Mouse (Mus musculus): ENCODE measurements around the gene Colgalt1.

Colgalt1 gene

GRCm38 (mm10) chr8:71610822-71611651 is at the start of gene Colgalt1:
TSS of gene Colgalt1 (plus strand) at chr8:71610998.
- peak; percentile 97 for DNase-seq (ENCODE audit: low read depth)

- peak; percentile 64 for DNase-seq (ENCODE audit: low read depth)
Observed at GRCm38 (mm10) chr8:71561401-71561800, 49.4 kb upstream of the Colgalt1 start.

DNA sequence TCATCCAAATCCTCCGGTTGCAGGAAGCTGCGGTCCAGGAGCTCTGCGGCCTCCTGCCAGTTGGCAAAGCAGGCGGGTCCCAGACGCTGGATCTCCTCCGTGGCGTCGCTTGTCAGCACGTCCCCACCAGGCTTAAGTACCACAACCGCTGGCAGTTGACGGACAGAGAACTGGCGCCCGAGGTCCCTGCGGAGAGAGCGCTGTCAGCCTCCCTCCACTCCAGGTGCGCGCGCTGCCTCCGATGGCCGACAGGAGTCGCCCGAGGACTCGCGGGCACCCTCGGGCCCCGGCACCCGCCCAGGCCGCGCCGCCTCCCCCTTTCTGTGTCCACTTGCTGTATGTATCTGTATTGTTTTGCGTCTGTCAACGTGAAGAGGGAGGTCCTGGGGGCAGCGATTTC is 48.0 kb upstream of the Colgalt1 start:
- no peak for DNase-seq (ENCODE audit: low read depth)

DNA sequence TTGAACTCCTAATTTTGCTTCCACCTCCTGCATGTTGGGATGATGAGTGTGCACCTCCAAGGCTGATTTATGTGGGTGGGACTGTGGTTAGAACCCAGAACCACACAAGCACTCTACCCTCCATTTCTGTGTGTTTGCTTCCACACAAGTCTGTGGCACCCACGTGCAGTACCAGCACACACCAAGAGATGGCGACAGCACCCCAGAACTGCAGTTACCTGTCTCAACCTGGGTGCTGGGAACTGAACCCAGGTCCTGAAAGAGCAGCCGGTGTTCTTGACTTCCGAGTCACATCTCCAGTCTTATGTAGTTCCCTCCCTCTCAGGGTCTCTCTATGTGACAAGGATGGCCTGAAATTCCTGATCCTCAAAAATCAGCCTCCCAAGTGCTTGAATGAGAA is 46.8 kb upstream of the Colgalt1 start:
- no peak for DNase-seq (ENCODE audit: low read depth)

DNA sequence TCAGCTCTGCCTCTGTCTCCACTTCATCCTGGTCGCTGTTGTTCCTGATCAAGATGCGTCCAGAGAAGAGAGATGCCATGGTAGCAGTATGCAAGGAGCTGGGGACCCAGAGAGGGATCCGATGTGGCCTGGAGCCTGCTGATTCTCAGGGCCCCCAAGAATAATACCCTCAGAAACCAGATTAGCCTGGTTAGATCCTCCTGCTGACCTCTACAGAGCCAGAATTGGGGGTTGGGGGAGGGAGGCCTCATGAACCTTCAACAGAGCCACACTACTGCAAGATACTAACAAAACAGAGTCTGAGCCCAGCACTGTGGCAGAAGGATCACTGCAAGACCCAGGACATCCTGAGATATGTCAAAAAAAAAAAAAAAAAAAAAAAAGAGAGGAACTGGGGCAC is 44.3 kb upstream of the Colgalt1 start, which contains the start of gene Nxnl1:
Nxnl1 (minus strand) TSS at position 101 of the 400 bp plus-strand sequence.
- DNase-seq (ENCODE audit: low read depth), result no peak

DNA sequence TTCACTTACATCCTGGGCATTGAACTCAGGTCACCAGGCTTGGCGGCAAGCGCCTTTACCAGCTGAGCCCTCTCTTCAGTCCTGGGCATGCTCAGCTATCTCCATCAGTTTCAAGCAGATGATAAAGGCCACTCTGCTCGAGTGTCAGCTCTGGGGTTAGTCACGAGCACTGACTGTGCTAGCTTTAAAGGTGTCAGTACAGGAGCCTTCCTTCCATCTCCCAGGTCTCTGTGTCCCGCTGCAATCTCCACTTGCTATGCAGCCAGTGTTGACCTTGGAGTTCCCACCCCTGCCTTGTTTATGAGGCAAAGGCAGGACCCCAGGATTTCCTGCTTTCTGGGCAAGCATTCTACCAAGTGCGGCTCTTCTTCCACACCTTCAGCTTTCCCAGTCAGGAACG is 43.2 kb upstream of the Colgalt1 start:
- DNase-seq (ENCODE audit: low read depth), result no peak

- DNase-seq (ENCODE audit: low read depth), result no peak
Observed at GRCm38 (mm10) chr8:71568387-71568937, 42.3 kb upstream of the Colgalt1 start, which contains the start of gene Slc27a1. TSS of gene Slc27a1 (plus strand) at chr8:71568882.

DNA sequence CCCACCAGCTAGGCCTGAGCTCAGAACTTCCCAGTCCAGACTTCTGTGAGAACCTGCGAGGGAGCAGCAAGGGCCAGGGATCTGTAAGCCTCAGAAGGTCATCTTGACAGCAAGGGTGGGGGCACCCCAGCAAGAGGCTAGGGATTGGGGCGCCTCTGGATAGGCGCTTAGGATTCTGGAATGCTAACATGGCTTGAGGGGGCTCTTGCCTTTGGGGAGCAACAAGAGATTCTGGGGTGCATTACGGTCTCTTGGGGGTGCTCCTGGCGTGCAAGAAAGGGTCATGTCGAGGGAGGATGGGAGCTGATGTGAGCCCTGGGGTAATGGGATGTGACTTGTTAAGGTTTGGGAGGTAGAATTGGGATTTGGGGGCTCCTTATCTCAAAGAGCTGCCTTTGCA is 41.9 kb upstream of the Colgalt1 start:
- DNase-seq (ENCODE audit: low read depth), result no peak

DNA sequence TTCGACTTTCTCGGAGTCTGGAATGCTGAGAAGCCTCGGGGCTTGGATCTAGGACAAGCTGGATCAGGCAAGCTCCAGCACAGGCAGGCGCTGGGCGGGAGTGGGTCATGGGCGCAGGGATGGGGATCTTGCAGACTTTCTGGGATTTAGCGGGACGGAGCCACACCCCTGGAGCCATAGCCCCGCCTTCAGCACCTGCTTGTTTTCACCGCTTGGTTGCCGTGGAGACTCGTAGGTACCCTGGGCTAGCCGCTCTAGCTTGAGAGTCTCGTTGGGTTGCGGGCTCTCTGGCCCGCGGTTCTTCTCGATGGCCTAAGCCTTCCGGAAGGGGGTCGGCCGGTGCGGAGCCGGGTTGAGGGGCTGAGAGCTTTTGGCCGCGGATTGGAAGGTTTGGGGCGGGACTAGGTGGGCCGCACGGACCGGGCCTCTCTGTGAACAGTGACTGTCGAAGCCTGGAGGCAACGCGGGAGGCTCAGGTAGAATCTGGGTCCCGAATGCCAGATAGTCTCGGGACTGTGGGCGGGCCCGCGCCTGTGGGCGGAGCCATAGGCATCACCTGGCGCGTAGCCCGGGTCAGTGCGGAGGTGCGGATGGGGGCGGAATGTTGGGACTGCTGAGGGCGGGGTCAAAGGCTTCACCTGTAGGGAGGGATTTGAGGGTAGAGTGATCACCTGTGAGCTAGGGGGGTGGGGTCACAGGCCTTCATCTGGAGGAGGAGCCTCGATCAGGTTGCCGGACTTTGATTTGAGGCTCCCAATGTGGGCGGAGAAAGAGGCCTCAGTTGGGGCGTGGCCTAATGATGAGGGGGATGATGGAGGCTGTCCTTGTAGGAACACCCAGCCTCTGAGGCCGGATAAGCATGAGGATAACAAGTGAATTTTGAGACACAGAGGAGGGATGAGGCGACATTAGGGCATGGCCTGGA is 41.2 kb upstream of the Colgalt1 start:
- DNase-seq (ENCODE audit: low read depth), result no peak

- peak; percentile 91 for DNase-seq (ENCODE audit: low read depth)
Observed at GRCm38 (mm10) chr8:71570291-71570954, 40.4 kb upstream of the Colgalt1 start.

DNA sequence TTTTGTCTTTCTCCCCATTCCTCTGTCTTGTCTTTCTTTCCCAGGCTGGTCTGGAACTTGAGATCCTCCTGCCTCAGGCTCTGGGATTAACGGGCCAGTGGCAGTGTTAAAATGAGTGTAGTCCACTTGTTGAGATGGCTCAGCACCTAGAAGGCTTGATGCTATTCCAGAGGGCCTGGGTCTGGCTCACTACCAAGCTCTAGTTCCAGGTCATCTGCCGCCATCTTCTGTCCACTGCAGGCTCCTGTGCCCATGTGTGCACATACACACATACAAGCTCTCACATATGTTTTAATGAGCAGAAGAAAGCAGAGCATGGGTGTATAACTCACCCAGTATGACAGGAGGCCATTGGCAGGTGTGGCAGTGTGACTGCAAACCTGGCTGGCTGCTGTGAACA is 38.7 kb upstream of the Colgalt1 start:
- no peak for DNase-seq (ENCODE audit: low read depth)

GRCm38 (mm10) chr8:71572847-71573633 is 37.8 kb upstream of the Colgalt1 start:
- DNase-seq (ENCODE audit: low read depth), result peak; percentile 70

- DNase-seq (ENCODE audit: low read depth), result no peak
Observed at GRCm38 (mm10) chr8:71574426-71574825, 36.4 kb upstream of the Colgalt1 start.

- no peak for DNase-seq (ENCODE audit: low read depth)
Observed at GRCm38 (mm10) chr8:71575020-71575419, 35.8 kb upstream of the Colgalt1 start.

DNA sequence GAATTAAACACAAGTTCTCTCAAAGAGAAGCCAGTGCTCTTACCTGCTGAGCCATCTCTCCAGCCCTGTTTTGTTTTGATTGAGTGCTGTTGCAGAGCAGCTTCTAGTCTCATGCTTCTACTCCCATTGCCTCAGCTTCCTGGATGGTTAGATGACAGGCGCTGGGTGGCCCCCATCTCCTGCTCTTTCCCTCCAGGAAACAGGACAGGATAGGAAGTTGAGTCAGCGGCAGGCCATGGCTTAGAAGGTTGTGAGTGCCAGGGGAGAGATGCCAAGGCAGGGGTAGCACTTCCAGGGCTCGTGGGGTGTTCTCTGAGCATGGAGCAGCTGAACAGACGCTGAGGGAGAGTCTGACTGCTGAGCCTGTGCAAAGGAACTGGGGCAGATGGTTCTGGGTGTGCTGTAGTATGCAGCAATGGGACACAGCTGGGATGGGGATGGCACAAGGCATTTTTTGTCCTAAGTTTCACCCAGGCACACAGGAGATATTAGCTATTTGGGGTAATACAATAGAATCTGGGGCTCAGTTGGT is 32.9 kb upstream of the Colgalt1 start:
- DNase-seq (ENCODE audit: low read depth), result no peak

DNA sequence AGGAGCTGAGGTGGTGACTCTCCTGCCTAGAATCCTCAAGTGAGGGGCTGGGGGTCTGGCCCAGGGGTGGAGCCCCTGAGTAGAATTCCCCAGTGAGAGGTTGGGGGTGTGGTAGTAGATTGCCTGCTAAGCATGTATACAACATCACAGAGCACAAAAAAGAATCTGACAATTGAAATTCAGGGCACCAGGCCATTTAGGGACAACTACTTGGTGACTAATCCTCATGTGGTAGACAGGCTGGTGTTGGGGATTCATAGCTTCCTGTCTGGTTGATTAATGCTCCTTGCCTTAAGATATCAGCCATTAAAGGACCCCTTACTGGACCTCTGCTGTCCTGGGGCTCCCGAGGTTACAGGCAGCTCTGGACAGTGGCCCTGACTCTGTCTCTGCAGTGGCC is 31.8 kb upstream of the Colgalt1 start:
- no peak for DNase-seq (ENCODE audit: low read depth)

DNA sequence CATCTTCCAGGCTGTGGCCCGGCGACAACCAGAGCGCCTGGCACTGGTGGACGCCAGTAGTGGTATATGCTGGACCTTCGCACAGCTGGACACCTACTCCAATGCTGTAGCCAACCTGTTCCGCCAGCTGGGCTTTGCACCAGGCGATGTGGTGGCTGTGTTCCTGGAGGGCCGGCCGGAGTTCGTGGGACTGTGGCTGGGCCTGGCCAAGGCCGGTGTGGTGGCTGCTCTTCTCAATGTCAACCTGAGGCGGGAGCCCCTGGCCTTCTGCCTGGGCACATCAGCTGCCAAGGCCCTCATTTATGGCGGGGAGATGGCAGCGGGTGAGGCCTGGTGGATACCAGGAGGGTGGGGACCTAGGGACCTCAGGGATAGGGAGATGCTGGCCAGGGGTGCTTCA is 31.3 kb upstream of the Colgalt1 start:
- DNase-seq (ENCODE audit: low read depth), result no peak

DNA sequence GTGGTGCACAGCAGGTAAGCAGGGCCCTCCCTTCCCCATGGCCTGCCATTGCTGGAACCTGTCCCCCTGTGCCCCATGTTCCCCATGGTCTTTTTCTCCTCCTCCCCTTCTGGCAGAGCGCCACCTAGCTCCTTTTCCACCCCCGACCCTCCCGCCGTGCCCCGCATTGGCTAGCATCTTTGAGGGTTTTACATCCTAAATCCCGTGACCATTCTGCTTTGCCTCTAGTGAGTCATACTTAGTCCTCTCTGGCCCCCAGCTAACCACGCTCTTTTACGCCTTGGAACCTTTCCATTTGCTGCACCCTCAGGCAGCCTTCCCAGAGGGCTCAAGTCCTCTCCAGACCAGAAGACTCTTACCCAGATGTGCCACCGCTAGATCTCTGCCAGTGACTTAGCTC is 30.6 kb upstream of the Colgalt1 start:
- peak; percentile 49 for DNase-seq (ENCODE audit: low read depth)

DNA sequence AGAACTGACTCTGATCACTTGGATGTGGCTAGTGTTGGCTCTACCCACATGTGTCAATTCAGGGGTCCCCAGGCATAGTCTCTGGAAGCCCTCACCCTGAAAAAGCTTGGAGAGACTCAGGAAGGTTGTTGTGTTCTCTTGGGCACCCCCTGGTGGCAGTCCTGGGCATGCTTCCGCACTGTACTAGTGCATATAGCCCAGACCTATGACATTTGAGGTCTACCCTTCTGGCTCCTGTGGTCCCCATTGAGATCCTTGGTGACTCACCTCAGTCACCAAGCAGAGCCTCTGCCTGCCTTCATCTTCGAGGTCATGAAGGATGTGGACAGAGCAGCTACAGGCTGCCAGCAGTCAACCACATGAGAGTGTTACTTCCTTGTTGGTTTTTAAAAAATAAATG is 23.9 kb upstream of the Colgalt1 start:
- DNase-seq (ENCODE audit: low read depth), result no peak

DNA sequence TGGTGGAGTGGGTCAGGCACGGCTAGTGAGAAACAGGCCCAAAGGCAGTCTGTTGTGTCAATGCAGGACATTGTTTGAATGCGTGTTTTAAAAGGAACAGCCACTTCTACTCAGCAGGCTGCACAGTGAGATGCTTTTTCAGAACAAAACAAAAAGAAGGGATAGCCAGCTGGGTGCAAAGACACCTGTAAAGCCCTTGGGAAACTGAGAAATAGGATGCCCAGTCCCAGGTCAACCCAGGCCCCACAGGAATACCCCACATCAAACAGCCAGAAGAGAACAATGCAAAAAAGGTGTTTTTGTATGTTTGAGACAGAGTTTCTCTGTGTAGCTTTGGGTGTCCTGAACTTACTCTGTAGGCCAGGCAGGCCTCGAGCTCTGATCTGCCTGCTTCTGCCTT is 22.0 kb upstream of the Colgalt1 start:
- no peak for DNase-seq (ENCODE audit: low read depth)

DNA sequence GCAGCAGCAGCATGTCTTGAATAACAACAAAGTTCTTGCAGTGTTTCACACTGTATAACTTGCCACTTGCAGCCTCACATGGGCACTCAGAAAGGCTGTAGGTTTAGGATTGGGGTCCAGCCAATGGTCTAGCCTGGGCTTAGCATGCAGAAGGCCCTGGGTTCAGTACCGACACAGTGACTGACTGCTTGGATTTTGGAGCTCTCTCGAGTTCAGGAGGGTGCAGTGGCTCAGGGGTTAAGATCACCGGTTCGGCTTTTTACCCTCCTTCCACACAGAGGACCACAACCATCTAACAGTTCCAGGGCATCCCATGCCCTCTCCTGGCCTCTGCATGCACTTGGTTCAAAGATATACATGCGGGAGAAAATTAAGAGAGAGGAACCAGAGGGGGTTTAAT is 19.8 kb upstream of the Colgalt1 start:
- no peak for DNase-seq (ENCODE audit: low read depth)
